In the genomic region with DNA sequence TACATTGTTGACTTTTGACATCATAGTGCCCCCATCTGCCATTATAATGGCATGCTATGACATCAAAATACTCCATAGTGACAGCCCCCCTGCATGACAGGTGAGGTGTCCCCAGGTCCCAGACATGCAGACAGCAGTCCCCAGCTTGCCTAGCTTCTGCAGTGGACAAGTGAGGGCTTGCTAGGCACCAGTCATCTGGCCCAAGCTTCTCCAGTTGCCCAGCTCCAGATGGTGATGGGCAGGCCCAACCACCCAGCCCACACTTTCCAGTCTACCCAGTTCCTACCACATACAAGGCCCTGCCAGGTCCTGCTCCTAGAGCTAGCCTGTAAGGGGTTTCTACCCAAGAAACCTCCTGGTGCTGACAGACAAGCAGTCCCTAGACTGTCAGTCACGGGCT, we compare ENCODE assay signal across 29 mouse cellular contexts. TPM values are rescaled to one million over a fixed set of nuclear protein-coding genes. Genes with fewer than 3 reads are reported as not detected.
DNase-seq lines count a peak whose midpoint lies in the region; ATAC-seq lines count a peak whose summit lies in the region.
"Had no signal": no experiment of that assay in that cellular context is flagged by ENCODE, and none has a peak within 500 bp of the region (broad histone marks: within the 10 kb centered on the region; RNA-seq: fewer than 3 reads in every experiment).

No protein-coding gene starts in this region.

- no peaks in the 10 kb centered on the region for H3K36me3 ChIP-seq in kidney, embryonic 15.5 days
- H3K36me3 ChIP-seq: embryonic facial prominence, embryonic 13.5 days; embryonic facial prominence, embryonic 15.5 days; forebrain, embryonic 10.5 days; forebrain, embryonic 12.5 days; G1E had no signal

- H3K27me3 ChIP-seq in kidney, embryonic 15.5 days, result no peaks in the 10 kb centered on the region; the same call in 1 of the 2 replicates
- H3K27me3 ChIP-seq: CH12.LX; embryonic facial prominence, embryonic 13.5 days; embryonic facial prominence, embryonic 15.5 days had no signal

- no peak overlapping the region for H3K27ac ChIP-seq in kidney, embryonic 15.5 days
- H3K27ac ChIP-seq: embryonic facial prominence, embryonic 13.5 days; embryonic facial prominence, embryonic 15.5 days; forebrain, embryonic 10.5 days; forebrain, embryonic 12.5 days had no signal

- H3K4me3 ChIP-seq in kidney, embryonic 15.5 days (replicated peaks), result no peak overlapping the region
- H3K4me3 ChIP-seq: embryonic facial prominence, embryonic 13.5 days; embryonic facial prominence, embryonic 15.5 days; erythroblast, embryonic 14.5 days; forebrain, embryonic 10.5 days; forebrain, embryonic 12.5 days had no signal

- H3K4me2 ChIP-seq in kidney, embryonic 15.5 days, result no peak overlapping the region
- H3K4me2 ChIP-seq: embryonic facial prominence, embryonic 13.5 days; embryonic facial prominence, embryonic 15.5 days; forebrain, embryonic 12.5 days had no signal

- H3K9me3 ChIP-seq in kidney, embryonic 15.5 days (replicated peaks), result no peaks in the 10 kb centered on the region
- H3K9me3 ChIP-seq: embryonic facial prominence, embryonic 13.5 days; embryonic facial prominence, embryonic 15.5 days had no signal

- intact Hi-C loops in heart, postnatal 14 days (cut with DNase I), result no loop called here

- no peak overlapping the region for H3K9ac ChIP-seq in kidney, embryonic 15.5 days
- H3K9ac ChIP-seq: embryonic facial prominence, embryonic 13.5 days; embryonic facial prominence, embryonic 15.5 days; forebrain, embryonic 12.5 days had no signal

- H3K4me1 ChIP-seq in kidney, embryonic 15.5 days, result no peaks in the 10 kb centered on the region
- H3K4me1 ChIP-seq: embryonic facial prominence, embryonic 13.5 days; embryonic facial prominence, embryonic 15.5 days; forebrain, embryonic 10.5 days; forebrain, embryonic 12.5 days had no signal

- peak; percentile 58 for DNase-seq in heart, adult 11 months
- DNase-seq in heart, postnatal 14 days, result no peak
- peak; percentile 2 for DNase-seq in kidney, postnatal 10 days
- peak; percentile 24 for DNase-seq in MN1 (ENCODE audit: low spot score)
- DNase-seq: adrenal gland, adult 2 months; adrenal gland, postnatal 10 days; adrenal gland, postnatal 25 days; B cell, adult 2 months; cerebellum, adult 11 months; cerebellum, adult 18-20 months; cerebellum, adult 8-10 months; cerebellum, adult 9-11 months; cerebellum, postnatal 14 days; cerebellum, postnatal 36 days; embryo, embryonic 11 days had no signal

- ATAC-seq in kidney, embryonic 15.5 days (replicated peaks; ENCODE audit: low FRiP score), result no peak
- ATAC-seq: CD4-positive, CD25-positive, alpha-beta regulatory T cell, adult 4 months; forebrain, embryonic 14.5 days; forebrain, embryonic 16.5 days had no signal

- WGBS in kidney, embryonic 15.5 days, result 86% methylated on average over 1 of the region's 1 CpGs

RNA-seq across cellular contexts. Expression of a gene that starts 21.6 kb away (rescaled TPM):
- total RNA-seq in heart, postnatal 14 days (2021), result under 1 TPM in 1 of 2 experiments, not detected in 1; 0.61 TPM
- polyA plus RNA-seq in kidney, embryonic 15.5 days (2015; fragmentation: Nextera tagmentation; extraction: Ambion mirVana), result not detected in 2 replicates
- total RNA-seq: adrenal gland, postnatal 25 days; common myeloid progenitor, adult 5-6 weeks had no signal
- polyA plus RNA-seq: adrenal gland, adult 2 months; brain, embryonic 14.5 days; embryonic facial prominence, embryonic 11.5 days; erythroblast, embryonic 14.5 days; forebrain, embryonic 10.5 days; forebrain, embryonic 12.5 days; forebrain, embryonic 14.5 days; forebrain, embryonic 16.5 days had no signal

RNA-seq across cellular contexts. Expression of a gene that starts 26.7 kb away (rescaled TPM):
- 10 to 100 TPM; 11.4 to 11.5 TPM for total RNA-seq in heart, postnatal 14 days (2021)
- polyA plus RNA-seq in kidney, embryonic 15.5 days (2015; fragmentation: Nextera tagmentation; extraction: Ambion mirVana), result 59.6 and 60.9 TPM in 2 replicates

RNA-seq across cellular contexts. Expression of a gene that starts 43.6 kb away (rescaled TPM):
- total RNA-seq in heart, postnatal 14 days (2021), result 10 to 100 TPM; 22.3 to 23.3 TPM
- 48.7 and 55.4 TPM in 2 replicates for polyA plus RNA-seq in kidney, embryonic 15.5 days (2015; fragmentation: Nextera tagmentation; extraction: Ambion mirVana)

RNA-seq across cellular contexts. Expression of a gene that starts 47.8 kb away (rescaled TPM):
- 1 to 10 TPM; 6.5 to 8.5 TPM for total RNA-seq in heart, postnatal 14 days (2021)
- 33.5 and 36.1 TPM in 2 replicates for polyA plus RNA-seq in kidney, embryonic 15.5 days (2015; fragmentation: Nextera tagmentation; extraction: Ambion mirVana)

Comparison
In these comparisons a context has a peak if more than half of its experiments do, and no peak if none do; other contexts are left out.
1. DNase-seq: peak in heart, adult 11 months (single experiment), kidney, postnatal 10 days (single experiment) and MN1 (single experiment); none in heart, postnatal 14 days (0 of 2).